Mouse (Mus musculus) neural tube, embryonic 13.5 days (tissue): ENCODE data around the gene Cblb. TPM values are rescaled to one million over a fixed set of nuclear protein-coding genes. Genes with fewer than 3 reads are reported as not detected.

Experiments used
- ATAC-seq: fragments of 200-750 bp; cut with Nextera tagmentation; 2 replicates; pipeline ENCODE4 v1.8.0; 2017; ENCODE audit warnings: low read depth, mild to moderate bottlenecking, moderate TSS enrichment, moderate library complexity
- H3K27ac ChIP-seq: fragments of 300-500 bp; sonication (generic); replicated peaks from 2 replicates; pipeline ENCODE4 v1.5.1; 2015; ENCODE audit warnings: moderate library complexity, mild to moderate bottlenecking, inconsistent platforms
- H3K27me3 ChIP-seq: fragments of 300-500 bp; sonication (generic); 2 replicates; pipeline ENCODE4 v1.6.1; 2015; ENCODE audit warnings: mild to moderate bottlenecking, inconsistent platforms
- H3K36me3 ChIP-seq: fragments of 300-500 bp; sonication (generic); 2 replicates; pipeline ENCODE4 v1.6.1; 2015; ENCODE audit warnings: mild to moderate bottlenecking, inconsistent platforms
- H3K4me1 ChIP-seq: fragments of 300-500 bp; sonication (generic); replicated peaks from 2 replicates; pipeline ENCODE4 v1.6.1; 2015; ENCODE audit warnings: inconsistent platforms
- H3K4me2 ChIP-seq: fragments of 300-500 bp; sonication (generic); 2 replicates; pipeline ENCODE4 v1.6.1; 2015; ENCODE audit warnings: inconsistent platforms, mild to moderate bottlenecking, moderate library complexity
- H3K4me3 ChIP-seq: fragments of 300-500 bp; sonication (generic); 2 replicates; pipeline ENCODE4 v1.5.1; 2015; ENCODE audit warnings: mild to moderate bottlenecking, inconsistent platforms
- H3K9ac ChIP-seq: fragments of 300-500 bp; sonication (generic); 2 replicates; pipeline ENCODE4 v1.6.1; 2015; ENCODE audit warnings: moderate library complexity, mild to moderate bottlenecking, inconsistent platforms
- H3K9me3 ChIP-seq: fragments of 300-500 bp; sonication (generic); 2 replicates; pipeline ENCODE4 v1.6.1; 2016; ENCODE audit warnings: inconsistent platforms
- WGBS: fragments of 180-500 bp; shearing (Covaris S2); methylation state at CpG from one replicate; pipeline ENCODE4 v1.1.7; 2015; 5-methylcytosine and 5-hydroxymethylcytosine counted together
- polyA plus RNA-seq: library from polyadenylated mRNA; unstranded; fragments of >200 nt; fragmentation: Nextera tagmentation; extraction: Ambion mirVana; gene quantifications from 2 replicates; pipeline ENCODE4 v1.2.1, GENCODE M21; 2015

Cblb gene
- polyA plus RNA-seq, 1 experiment from 2014 or later, result 16.8 TPM

- ATAC-seq, result peak; percentile 70; the same call in 1 of the 2 replicates
- H3K4me2 ChIP-seq, result peak overlapping the region; percentile 36
- H3K9ac ChIP-seq, result peak overlapping the region; percentile 51; the same call in 1 of the 2 replicates
- H3K36me3 ChIP-seq, result peaks cover 7% of the 10 kb centered on the region
- H3K27ac ChIP-seq, result peak overlapping the region; percentile 80
- H3K9me3 ChIP-seq, result no peaks in the 10 kb centered on the region
- H3K4me1 ChIP-seq, result peaks cover 45% of the 10 kb centered on the region
- 0 out of 2 replicates have a peak overlapping the region, but pooled peaks have one; percentile 0 for H3K4me3 ChIP-seq
- no peaks in the 10 kb centered on the region for H3K27me3 ChIP-seq
- WGBS, result 28% methylated on average over 14 of the region's 14 CpGs
Measured at GRCm38 (mm10) chr16:52042667-52043379, 11.8 kb downstream of the Cblb start.

GRCm38 (mm10) chr16:52043380-52044117 lies 12.5 kb downstream of the Cblb start:
- WGBS, result 60% methylated on average over 11 of the region's 11 CpGs
- Histone ChIP-seq H3K4me2 (no peak overlapping the region), H3K27ac (peak overlapping the region; percentile 3; the same call in 1 of the 2 replicates)

GRCm38 (mm10) chr16:52044518-52044917 lies 13.5 kb downstream of the Cblb start:
- peaks cover 39% of the 10 kb centered on the region for H3K4me1 ChIP-seq

More at GRCm38 (mm10) chr16:52043380-52044117, 12.5 kb downstream of the Cblb start:
- Histone ChIP-seq H3K36me3 (peaks cover 15% of the 10 kb centered on the region), H3K4me1 (peaks cover 40% of the 10 kb centered on the region), H3K9ac (no peak overlapping the region), H3K27me3 (no peaks in the 10 kb centered on the region), H3K4me3 (no peak overlapping the region), H3K9me3 (no peaks in the 10 kb centered on the region)
- no peak for ATAC-seq

GRCm38 (mm10) chr16:52044985-52045384 lies 14.0 kb downstream of the Cblb start:
- peaks cover 27% of the 10 kb centered on the region for H3K36me3 ChIP-seq
- no peaks in the 10 kb centered on the region for H3K9me3 ChIP-seq
- H3K27me3 ChIP-seq, result no peaks in the 10 kb centered on the region
- 83% methylated on average over 4 of the region's 4 CpGs for WGBS
- H3K4me2 ChIP-seq, result no peak overlapping the region
- no peak overlapping the region for H3K27ac ChIP-seq
- H3K9ac ChIP-seq, result no peak overlapping the region
- no peak overlapping the region for H3K4me3 ChIP-seq
- H3K4me1 ChIP-seq, result peaks cover 34% of the 10 kb centered on the region
- ATAC-seq, result no peak

More at GRCm38 (mm10) chr16:52044518-52044917, 13.5 kb downstream of the Cblb start:
- Histone ChIP-seq H3K27me3 (no peaks in the 10 kb centered on the region), H3K36me3 (peaks cover 24% of the 10 kb centered on the region), H3K9ac (no peak overlapping the region), H3K9me3 (no peaks in the 10 kb centered on the region), H3K27ac (no peak overlapping the region), H3K4me3 (no peak overlapping the region), H3K4me2 (no peak overlapping the region)
- ATAC-seq, result no peak
- WGBS, result 93% methylated on average over 7 of the region's 7 CpGs

- peaks cover 29% of the 10 kb centered on the region for H3K4me1 ChIP-seq
- H3K4me3 ChIP-seq, result no peak overlapping the region
- no peak overlapping the region for H3K9ac ChIP-seq
- H3K9me3 ChIP-seq, result no peaks in the 10 kb centered on the region
- no peaks in the 10 kb centered on the region for H3K27me3 ChIP-seq
- H3K36me3 ChIP-seq, result peaks cover 30% of the 10 kb centered on the region
- H3K27ac ChIP-seq, result no peak overlapping the region
- no peak overlapping the region for H3K4me2 ChIP-seq
- ATAC-seq, result no peak
- 96% methylated on average over 4 of the region's 4 CpGs for WGBS
Measured at GRCm38 (mm10) chr16:52046464-52046863, 15.4 kb downstream of the Cblb start.

GRCm38 (mm10) chr16:52051106-52051505 lies 20.1 kb downstream of the Cblb start:
- Histone ChIP-seq H3K4me2 (no peak overlapping the region), H3K4me1 (peaks cover 32% of the 10 kb centered on the region), H3K9me3 (no peaks in the 10 kb centered on the region), H3K27me3 (no peaks in the 10 kb centered on the region), H3K4me3 (no peak overlapping the region), H3K9ac (no peak overlapping the region), H3K36me3 (peaks cover 30% of the 10 kb centered on the region), H3K27ac (no peak overlapping the region)
- ATAC-seq, result no peak
- 92% methylated on average over 8 of the region's 8 CpGs for WGBS

- Histone ChIP-seq H3K27me3 (no peaks in the 10 kb centered on the region), H3K27ac (peak overlapping the region; percentile 42; the same call in 1 of the 2 replicates), H3K36me3 (peaks cover 24% of the 10 kb centered on the region), H3K4me1 (peaks cover 44% of the 10 kb centered on the region), H3K4me3 (no peak overlapping the region), H3K9ac (no peak overlapping the region), H3K9me3 (no peaks in the 10 kb centered on the region), H3K4me2 (no peak overlapping the region)
- WGBS, result 43% methylated on average over 5 of the region's 5 CpGs
- no peak for ATAC-seq
Measured at GRCm38 (mm10) chr16:52052734-52053133, 21.7 kb downstream of the Cblb start.

GRCm38 (mm10) chr16:52055236-52055635 lies 24.2 kb downstream of the Cblb start:
- ATAC-seq, result no peak
- H3K4me3 ChIP-seq, result no peak overlapping the region
- H3K4me2 ChIP-seq, result no peak overlapping the region
- H3K9me3 ChIP-seq, result no peaks in the 10 kb centered on the region
- H3K27me3 ChIP-seq, result no peaks in the 10 kb centered on the region
- H3K27ac ChIP-seq, result no peak overlapping the region
- peaks cover 61% of the 10 kb centered on the region for H3K4me1 ChIP-seq
- H3K36me3 ChIP-seq, result 0 out of 2 replicates have a peak, but pooled peaks cover 4% of the 10 kb centered on the region
- whole genome bisulfite sequencing, result 90% methylated on average over 3 of the region's 3 CpGs
- H3K9ac ChIP-seq, result no peak overlapping the region

GRCm38 (mm10) chr16:52056164-52056563 lies 25.1 kb downstream of the Cblb start:
- Histone ChIP-seq H3K9ac (no peak overlapping the region), H3K9me3 (no peaks in the 10 kb centered on the region), H3K4me1 (peaks cover 70% of the 10 kb centered on the region), H3K27me3 (no peaks in the 10 kb centered on the region), H3K4me2 (no peak overlapping the region), H3K4me3 (no peak overlapping the region), H3K36me3 (0 out of 2 replicates have a peak, but pooled peaks cover 2% of the 10 kb centered on the region), H3K27ac (no peak overlapping the region)
- no peak for ATAC-seq
- WGBS, result 80% methylated on average over 4 of the region's 4 CpGs

GRCm38 (mm10) chr16:52057335-52057734 lies 26.3 kb downstream of the Cblb start:
- Histone ChIP-seq H3K36me3 (no peaks in the 10 kb centered on the region), H3K4me1 (peaks cover 61% of the 10 kb centered on the region), H3K27me3 (no peaks in the 10 kb centered on the region), H3K9ac (no peak overlapping the region), H3K4me2 (no peak overlapping the region), H3K4me3 (no peak overlapping the region), H3K27ac (no peak overlapping the region), H3K9me3 (no peaks in the 10 kb centered on the region)
- no peak for ATAC-seq
- 92% methylated on average over 2 of the region's 2 CpGs for WGBS

GRCm38 (mm10) chr16:52059535-52059934 lies 28.5 kb downstream of the Cblb start:
- WGBS, result 83% methylated on average over 4 of the region's 4 CpGs
- ATAC-seq, result no peak
- no peaks in the 10 kb centered on the region for H3K27me3 ChIP-seq
- no peak overlapping the region for H3K9ac ChIP-seq
- no peak overlapping the region for H3K4me2 ChIP-seq
- H3K36me3 ChIP-seq, result no peaks in the 10 kb centered on the region
- H3K9me3 ChIP-seq, result no peaks in the 10 kb centered on the region
- H3K27ac ChIP-seq, result no peak overlapping the region
- peaks cover 54% of the 10 kb centered on the region for H3K4me1 ChIP-seq
- no peak overlapping the region for H3K4me3 ChIP-seq

- H3K4me1 ChIP-seq, result peaks cover 52% of the 10 kb centered on the region
- no peaks in the 10 kb centered on the region for H3K36me3 ChIP-seq
- H3K9ac ChIP-seq, result no peak overlapping the region
- H3K27me3 ChIP-seq, result no peaks in the 10 kb centered on the region
- no peak overlapping the region for H3K27ac ChIP-seq
- no peak for ATAC-seq
- no peak overlapping the region for H3K4me3 ChIP-seq
- no peaks in the 10 kb centered on the region for H3K9me3 ChIP-seq
- no peak overlapping the region for H3K4me2 ChIP-seq
- 82% methylated on average over 17 of the region's 17 CpGs for WGBS
Measured at GRCm38 (mm10) chr16:52060100-52060719, 29.2 kb downstream of the Cblb start.
